Mouse (Mus musculus): ENCODE results near the gene Sms. TPM values are rescaled to one million over a fixed set of nuclear protein-coding genes. Genes with fewer than 3 reads are reported as not detected.

Sms gene
- total and polyA plus RNA-seq, 2 experiments from 2014 or later = 43.4 to 49.3 TPM

GRCm38 (mm10) chrX:157471711-157472660 lies 20.1 kb downstream of the Sms start:
- TF ChIP-seq CTCF (IDR thresholded peaks at IDR 0.05; ENCODE audit: low read depth) = no peak
- no peak overlapping the region for H3K27ac ChIP-seq (ENCODE audit: low read depth)
- no peak for ATAC-seq (ENCODE audit: insufficient read depth, low read depth)
- no peaks in the 10 kb centered on the region for H3K27me3 ChIP-seq (ENCODE audit: control insufficient read depth, insufficient read depth, low read length)
- H3K4me3 ChIP-seq (ENCODE audit: low read depth, low read length) = no peak overlapping the region
- no peak for DNase-seq (ENCODE audit: low spot score)
- H3K4me1 ChIP-seq (ENCODE audit: control insufficient read depth, insufficient read depth) = no peaks in the 10 kb centered on the region
- 81% methylated on average over 8 of the region's 8 CpGs for WGBS
- no peaks in the 10 kb centered on the region for H3K9me3 ChIP-seq (replicated peaks; ENCODE audit: control insufficient read depth, low read length)
- H3K4me2 ChIP-seq (ENCODE audit: low read depth, low read length) = no peak overlapping the region
- no peaks in the 10 kb centered on the region; the same call in 1 of the 2 replicates for H3K36me3 ChIP-seq (replicated peaks; ENCODE audit: control insufficient read depth, insufficient read depth, low read length)
- H3K9ac ChIP-seq (replicated peaks; ENCODE audit: low read depth, low read length) = no peak overlapping the region

GRCm38 (mm10) chrX:157468795-157469194 lies 23.3 kb downstream of the Sms start:
- WGBS = 74% methylated on average over 3 of the region's 3 CpGs
- no peak for DNase-seq (ENCODE audit: low spot score)
- no peaks in the 10 kb centered on the region for H3K4me1 ChIP-seq (ENCODE audit: control insufficient read depth, insufficient read depth)
- no peak overlapping the region for H3K4me3 ChIP-seq (ENCODE audit: low read depth, low read length)
- no peak overlapping the region for H3K27ac ChIP-seq (ENCODE audit: low read depth)
- no peak overlapping the region for H3K9ac ChIP-seq (replicated peaks; ENCODE audit: low read depth, low read length)
- no peak overlapping the region for H3K4me2 ChIP-seq (ENCODE audit: low read depth, low read length)
- H3K9me3 ChIP-seq (replicated peaks; ENCODE audit: control insufficient read depth, low read length) = no peaks in the 10 kb centered on the region
- TF ChIP-seq EP300 (IDR thresholded peaks at IDR 0.05; ENCODE audit: low read depth) = no peak
- no peak for TF ChIP-seq CTCF (IDR thresholded peaks at IDR 0.05; ENCODE audit: low read depth)
- no peaks in the 10 kb centered on the region for H3K27me3 ChIP-seq (ENCODE audit: control insufficient read depth, insufficient read depth, low read length)
- H3K36me3 ChIP-seq (replicated peaks; ENCODE audit: control insufficient read depth, insufficient read depth, low read length) = no peaks in the 10 kb centered on the region; the same call in 1 of the 2 replicates
- no peak for ATAC-seq (ENCODE audit: insufficient read depth, low read depth)

- TF ChIP-seq EP300 (IDR thresholded peaks at IDR 0.05; ENCODE audit: low read depth) (no peak), CTCF (IDR thresholded peaks at IDR 0.05; ENCODE audit: low read depth) (no peak)
- no peak overlapping the region for H3K4me2 ChIP-seq (ENCODE audit: low read depth, low read length)
- no peak overlapping the region for H3K27ac ChIP-seq (ENCODE audit: low read depth)
- no peaks in the 10 kb centered on the region for H3K27me3 ChIP-seq (ENCODE audit: control insufficient read depth, insufficient read depth, low read length)
- H3K36me3 ChIP-seq (replicated peaks; ENCODE audit: control insufficient read depth, insufficient read depth, low read length) = no peaks in the 10 kb centered on the region; the same call in 1 of the 2 replicates
- no peaks in the 10 kb centered on the region for H3K4me1 ChIP-seq (ENCODE audit: control insufficient read depth, insufficient read depth)
- no peak overlapping the region for H3K4me3 ChIP-seq (ENCODE audit: low read depth, low read length)
- WGBS = 79% methylated on average over 2 of the region's 2 CpGs
- DNase-seq (ENCODE audit: low spot score) = no peak
- no peak for ATAC-seq (ENCODE audit: insufficient read depth, low read depth)
- no peaks in the 10 kb centered on the region for H3K9me3 ChIP-seq (replicated peaks; ENCODE audit: control insufficient read depth, low read length)
- no peak overlapping the region for H3K9ac ChIP-seq (replicated peaks; ENCODE audit: low read depth, low read length)
Observed at GRCm38 (mm10) chrX:157468055-157468454, 24.0 kb downstream of the Sms start.

GRCm38 (mm10) chrX:157465949-157466348 lies 26.1 kb downstream of the Sms start:
- ATAC-seq (ENCODE audit: insufficient read depth, low read depth) = no peak
- Histone ChIP-seq H3K36me3 (replicated peaks; ENCODE audit: control insufficient read depth, insufficient read depth, low read length) (no peaks in the 10 kb centered on the region; the same call in 1 of the 2 replicates), H3K27ac (ENCODE audit: low read depth) (no peak overlapping the region), H3K4me1 (ENCODE audit: control insufficient read depth, insufficient read depth) (no peaks in the 10 kb centered on the region), H3K9ac (replicated peaks; ENCODE audit: low read depth, low read length) (no peak overlapping the region), H3K4me3 (ENCODE audit: low read depth, low read length) (no peak overlapping the region), H3K9me3 (replicated peaks; ENCODE audit: control insufficient read depth, low read length) (no peaks in the 10 kb centered on the region), H3K4me2 (ENCODE audit: low read depth, low read length) (no peak overlapping the region), H3K27me3 (ENCODE audit: control insufficient read depth, insufficient read depth, low read length) (no peaks in the 10 kb centered on the region)
- TF ChIP-seq CTCF (IDR thresholded peaks at IDR 0.05; ENCODE audit: low read depth) (no peak), EP300 (IDR thresholded peaks at IDR 0.05; ENCODE audit: low read depth) (no peak)
- 59% methylated on average over 1 of the region's 1 CpGs for WGBS
- DNase-seq (ENCODE audit: low spot score) = no peak

- H3K27ac ChIP-seq (ENCODE audit: low read depth) = no peak overlapping the region
- no peak overlapping the region for H3K9ac ChIP-seq (replicated peaks; ENCODE audit: low read depth, low read length)
- TF ChIP-seq EP300 (IDR thresholded peaks at IDR 0.05; ENCODE audit: low read depth) (no peak), CTCF (IDR thresholded peaks at IDR 0.05; ENCODE audit: low read depth) (peak; percentile 42)
- ATAC-seq (ENCODE audit: insufficient read depth, low read depth) = no peak
- H3K4me3 ChIP-seq (ENCODE audit: low read depth, low read length) = no peak overlapping the region
- H3K4me1 ChIP-seq (ENCODE audit: control insufficient read depth, insufficient read depth) = no peaks in the 10 kb centered on the region
- no peak overlapping the region for H3K4me2 ChIP-seq (ENCODE audit: low read depth, low read length)
- H3K27me3 ChIP-seq (ENCODE audit: control insufficient read depth, insufficient read depth, low read length) = no peaks in the 10 kb centered on the region
- 63% methylated on average over 3 of the region's 3 CpGs for WGBS
- peak; percentile 10 for DNase-seq (ENCODE audit: low spot score)
- no peaks in the 10 kb centered on the region for H3K9me3 ChIP-seq (replicated peaks; ENCODE audit: control insufficient read depth, low read length)
- no peaks in the 10 kb centered on the region for H3K36me3 ChIP-seq (replicated peaks; ENCODE audit: control insufficient read depth, insufficient read depth, low read length)
Observed at GRCm38 (mm10) chrX:157462716-157463115, 29.4 kb downstream of the Sms start.
